Mouse (Mus musculus) hindbrain, postnatal 0 days (tissue): ENCODE measurements around the gene Nyap1. TPM values are rescaled to one million over a fixed set of nuclear protein-coding genes. Genes with fewer than 3 reads are reported as not detected.
"Not testable (repeated sequence)": the region's sequence is repeated elsewhere in the genome, so short reads cannot be mapped to it uniquely, and the experiment has no call there.

Experiments
- ATAC-seq: fragments of 200-750 bp; cut with Nextera tagmentation; 2 replicates; pipeline ENCODE4 v1.8.0; 2017; ENCODE audit warnings: mild to moderate bottlenecking, moderate TSS enrichment, moderate library complexity
- DNase-seq: peaks from one replicate; pipeline ENCODE4 v3.0.0-alpha.2; 2015; ENCODE audit warnings: low spot score
- H3K27ac ChIP-seq: fragments of 300-500 bp; sonication (generic); 2 replicates; pipeline ENCODE4 v1.5.1; 2014; ENCODE audit warnings: mild to moderate bottlenecking
- H3K27me3 ChIP-seq: fragments of 300-500 bp; sonication (generic); 2 replicates; pipeline ENCODE4 v1.6.1; 2014; ENCODE audit warnings: low read length, mixed read lengths; ENCODE audit not compliant: insufficient read depth
- H3K36me3 ChIP-seq: fragments of 300-500 bp; sonication (generic); 2 replicates; pipeline ENCODE4 v1.6.1; 2014; ENCODE audit warnings: low read length, mixed read lengths; ENCODE audit not compliant: insufficient read depth
- H3K4me1 ChIP-seq: fragments of 300-500 bp; sonication (generic); 2 replicates; pipeline ENCODE4 v1.6.1; 2014; ENCODE audit warnings: antibody characterized with exemption, low read length, mixed read lengths; ENCODE audit not compliant: insufficient read depth
- H3K4me2 ChIP-seq: fragments of 300-500 bp; sonication (generic); 2 replicates; pipeline ENCODE4 v1.6.1; 2014; ENCODE audit warnings: low read depth, mild to moderate bottlenecking, low read length, moderate library complexity, mixed read lengths
- H3K4me3 ChIP-seq: fragments of 300-500 bp; sonication (generic); 2 replicates; pipeline ENCODE4 v1.5.1; 2014; ENCODE audit warnings: low read length
- H3K9ac ChIP-seq: fragments of 300-500 bp; sonication (generic); replicated peaks from 2 replicates; pipeline ENCODE4 v1.6.1; 2014; ENCODE audit warnings: mild to moderate bottlenecking, low read length, moderate library complexity, mixed read lengths
- H3K9me3 ChIP-seq: fragments of 300-500 bp; sonication (generic); 2 replicates; pipeline ENCODE4 v1.6.1; 2016; ENCODE audit warnings: low read length, mixed read lengths
- CTCF ChIP-seq: IDR thresholded peaks from 2 replicates; pipeline ENCODE4 v1.5.1; 2016; ENCODE audit warnings: antibody characterized with exemption, control low read depth, low read depth
- WGBS: fragments of 180-500 bp; shearing (Covaris S2); extraction: QIAGEN DNeasy Blood & Tissue Kit; methylation state at CpG from one replicate; pipeline ENCODE4 v1.1.7; 2014; 5-methylcytosine and 5-hydroxymethylcytosine counted together
- polyA plus RNA-seq: library from polyadenylated mRNA; unstranded; fragments of >200 nt; fragmentation: Nextera tagmentation; extraction: Ambion mirVana; gene quantifications from 2 replicates; pipeline ENCODE4 v1.2.1, GENCODE M21; 2015
- total RNA-seq: library from RNA; depleted of rRNA; stranded (reverse); fragments of >200 nt; gene quantifications from 2 replicates; pipeline ENCODE4 v1.2.3, GENCODE M21; 2014

The Nyap1 gene
- total and polyA plus RNA-seq, 2 experiments from 2014 or later, result 33.2 to 192 TPM

DNA sequence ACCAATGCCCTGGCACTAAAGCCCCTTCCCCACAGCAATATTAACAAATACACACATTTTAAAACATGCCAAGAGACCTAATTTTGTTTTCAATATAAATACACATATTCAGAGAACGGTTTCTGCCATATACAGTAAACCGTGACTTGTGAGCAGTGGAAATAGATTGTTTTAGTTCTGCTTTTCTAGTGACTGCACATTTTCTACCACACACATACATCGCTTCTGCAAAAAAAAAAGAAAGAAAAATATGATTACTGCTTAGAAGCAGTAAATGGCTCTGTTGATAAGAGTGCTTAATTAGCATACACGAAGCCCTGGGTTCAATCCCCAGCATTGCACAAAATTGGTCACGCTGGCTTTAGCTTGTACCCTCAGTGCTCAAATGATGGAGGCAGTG is 17.6 kb downstream of the Nyap1 start:
- no peak for ATAC-seq
- TF ChIP-seq CTCF, result no peak
- Histone ChIP-seq H3K4me3 (no peak overlapping the region), H3K27ac (no peak overlapping the region), H3K27me3 (no peaks in the 10 kb centered on the region), H3K9ac (no peak overlapping the region), H3K4me1 (no peaks in the 10 kb centered on the region), H3K4me2 (no peak overlapping the region), H3K9me3 (no peaks in the 10 kb centered on the region), H3K36me3 (no peaks in the 10 kb centered on the region)
- no peak for DNase-seq
- WGBS, result 83% methylated on average over 5 of the region's 5 CpGs

DNA sequence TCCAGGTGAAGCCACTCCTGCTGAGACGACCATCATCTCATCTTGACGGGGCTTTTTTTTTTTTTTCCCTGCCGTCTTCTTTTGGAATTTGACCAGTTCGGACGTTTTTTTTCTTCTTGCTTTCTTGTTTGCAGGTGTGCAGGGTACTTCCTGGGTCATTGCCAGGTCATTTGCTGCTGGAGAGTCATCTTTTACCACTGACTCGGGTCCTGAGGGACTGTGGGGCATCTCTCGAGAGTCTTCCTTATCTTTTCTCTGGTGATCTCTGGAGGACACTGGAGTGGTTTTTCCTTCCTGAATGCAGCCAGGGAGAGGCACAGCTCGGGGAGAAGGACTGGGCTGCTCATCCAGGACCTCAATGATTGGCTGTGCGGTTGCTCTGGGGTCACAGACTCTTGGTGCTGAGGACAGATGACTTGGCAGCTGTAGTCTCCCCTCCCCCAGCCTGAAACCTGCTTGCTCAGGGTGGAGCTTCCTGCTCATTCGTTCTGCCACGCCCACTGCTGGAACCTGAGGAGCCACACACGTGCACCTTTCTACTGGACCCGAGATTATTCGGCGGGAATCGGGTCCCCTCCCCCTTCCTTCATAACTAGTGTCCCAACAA is 20.7 kb downstream of the Nyap1 start:
- not testable (repeated sequence) for H3K4me3 ChIP-seq, H3K27ac ChIP-seq, H3K36me3 ChIP-seq, DNase-seq, H3K9ac ChIP-seq, H3K9me3 ChIP-seq, H3K27me3 ChIP-seq, ATAC-seq, H3K4me1 ChIP-seq
- WGBS, result 24% methylated on average over 10 of the region's 16 CpGs
- 0 out of 2 replicates have a peak overlapping the region, but pooled peaks have one; percentile 7 for H3K4me2 ChIP-seq

DNA sequence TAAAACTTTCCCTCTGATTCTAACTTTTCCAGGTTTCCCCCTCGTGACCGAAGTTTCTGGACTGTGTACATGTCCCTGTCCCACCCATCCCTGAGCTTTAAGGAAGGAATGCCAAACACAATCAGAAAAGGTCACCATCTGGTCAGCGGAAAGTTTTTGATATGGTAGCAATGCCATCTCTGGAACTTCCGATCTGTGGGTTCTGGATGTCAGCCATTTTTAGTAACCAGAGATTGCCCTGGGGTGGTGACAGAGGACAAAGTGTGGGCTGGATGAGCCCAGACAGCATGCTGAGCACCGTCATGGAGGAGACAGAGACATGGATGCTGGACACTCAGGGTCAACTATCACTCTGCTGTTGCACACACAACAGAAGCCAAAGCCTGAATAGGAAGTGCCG is 22.3 kb downstream of the Nyap1 start:
- Histone ChIP-seq H3K9me3 (no peaks in the 10 kb centered on the region), H3K27ac (no peak overlapping the region), H3K9ac (no peak overlapping the region), H3K27me3 (no peaks in the 10 kb centered on the region), H3K4me3 (no peak overlapping the region), H3K4me2 (no peak overlapping the region), H3K4me1 (no peaks in the 10 kb centered on the region), H3K36me3 (no peaks in the 10 kb centered on the region)
- ATAC-seq (no peak), DNase-seq (no peak)
- 90% methylated on average over 6 of the region's 6 CpGs for WGBS
- no peak for TF ChIP-seq CTCF

DNA sequence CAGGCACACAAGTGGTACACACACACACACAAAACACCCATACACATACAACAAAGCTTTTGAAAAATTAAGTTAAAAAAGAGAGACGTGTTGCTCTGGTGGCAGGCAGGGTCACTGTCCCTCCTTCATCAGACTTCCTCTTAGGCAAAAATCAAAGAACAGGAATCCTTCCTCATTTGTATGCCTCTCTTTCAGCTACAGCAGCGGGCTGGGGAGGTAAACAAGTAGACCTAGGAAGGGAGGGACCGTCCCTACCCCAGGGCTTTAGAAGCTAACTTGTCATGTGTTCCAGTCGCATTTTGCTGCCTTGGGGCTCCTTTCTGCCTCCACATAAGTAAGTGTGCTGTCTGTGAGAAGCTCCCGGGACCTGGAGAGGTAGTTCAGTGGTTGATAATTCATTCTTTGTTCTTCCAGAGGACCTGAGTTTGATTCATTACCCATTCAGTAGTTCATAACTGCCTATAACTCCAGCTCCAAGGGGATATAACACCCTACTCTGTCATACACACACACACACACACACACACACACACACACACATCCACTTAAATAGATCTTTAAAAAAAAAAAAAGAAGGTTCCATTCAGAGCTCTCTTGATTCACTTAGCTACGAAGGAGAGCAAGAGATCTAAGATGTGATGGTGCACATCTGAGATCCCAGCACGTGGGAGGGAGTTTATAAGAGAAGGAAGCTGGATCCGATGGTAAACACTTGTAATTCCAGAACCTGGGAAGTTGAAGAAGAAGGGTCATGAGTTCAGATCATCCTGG is 23.2 kb downstream of the Nyap1 start:
- 58% methylated on average over 8 of the region's 8 CpGs for WGBS
- Histone ChIP-seq H3K9ac (no peak overlapping the region), H3K36me3 (no peaks in the 10 kb centered on the region), H3K27ac (no peak overlapping the region), H3K9me3 (no peaks in the 10 kb centered on the region), H3K4me2 (no peak overlapping the region), H3K4me3 (no peak overlapping the region), H3K27me3 (no peaks in the 10 kb centered on the region), H3K4me1 (no peaks in the 10 kb centered on the region)
- DNase-seq, result no peak
- TF ChIP-seq CTCF, result no peak
- ATAC-seq, result no peak

DNA sequence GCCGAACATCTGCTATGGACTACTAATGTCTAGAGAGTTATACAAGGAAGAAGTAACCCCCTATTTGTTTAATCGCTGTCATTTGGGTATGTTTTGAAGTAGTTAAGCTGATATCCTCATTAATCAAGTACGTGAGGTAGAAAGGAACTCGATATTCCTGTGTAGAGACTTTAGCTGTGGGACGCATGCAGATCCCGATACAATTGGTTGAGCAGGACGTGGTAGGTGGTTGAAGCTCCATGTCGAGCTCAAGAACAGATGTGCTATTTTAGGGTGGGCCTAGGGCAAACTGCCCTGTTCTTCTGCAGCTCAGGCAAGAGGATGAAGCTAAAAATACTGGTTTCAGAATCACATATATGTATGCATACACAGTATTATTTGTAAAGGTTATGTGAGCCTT is 25.7 kb downstream of the Nyap1 start:
- H3K27ac ChIP-seq, result no peak overlapping the region
- no peaks in the 10 kb centered on the region for H3K36me3 ChIP-seq
- H3K27me3 ChIP-seq, result no peaks in the 10 kb centered on the region
- H3K4me1 ChIP-seq, result no peaks in the 10 kb centered on the region
- no peak for TF ChIP-seq CTCF
- 79% methylated on average over 8 of the region's 8 CpGs for WGBS
- no peak overlapping the region for H3K4me3 ChIP-seq
- no peak for ATAC-seq
- DNase-seq, result no peak
- no peaks in the 10 kb centered on the region for H3K9me3 ChIP-seq
- H3K9ac ChIP-seq, result no peak overlapping the region
- H3K4me2 ChIP-seq, result no peak overlapping the region

DNA sequence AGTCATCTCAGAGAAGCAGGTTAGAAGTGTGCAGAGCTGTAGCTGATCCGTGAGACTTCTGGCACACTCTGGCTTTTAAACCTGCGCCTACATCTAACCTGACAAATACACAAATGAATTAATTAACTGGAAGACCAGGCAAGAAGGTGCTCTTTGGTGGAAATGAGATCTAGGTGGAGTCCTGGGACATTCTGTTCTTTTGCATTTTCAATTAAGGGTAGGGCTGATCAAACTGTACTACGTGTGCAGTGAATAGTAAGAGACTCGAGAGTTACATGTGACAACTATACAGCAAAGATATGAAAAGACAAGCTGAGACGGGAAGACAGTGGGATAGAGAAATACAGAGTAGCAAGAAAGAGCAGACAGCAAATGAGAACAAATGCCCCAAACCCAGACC is 28.0 kb downstream of the Nyap1 start:
- ATAC-seq, result no peak
- no peak for TF ChIP-seq CTCF
- Histone ChIP-seq H3K27me3 (no peaks in the 10 kb centered on the region), H3K9ac (no peak overlapping the region), H3K36me3 (no peaks in the 10 kb centered on the region), H3K27ac (no peak overlapping the region), H3K4me1 (no peaks in the 10 kb centered on the region), H3K4me2 (no peak overlapping the region), H3K9me3 (no peaks in the 10 kb centered on the region), H3K4me3 (no peak overlapping the region)
- DNase-seq, result no peak
- 83% methylated on average over 5 of the region's 5 CpGs for WGBS

DNA sequence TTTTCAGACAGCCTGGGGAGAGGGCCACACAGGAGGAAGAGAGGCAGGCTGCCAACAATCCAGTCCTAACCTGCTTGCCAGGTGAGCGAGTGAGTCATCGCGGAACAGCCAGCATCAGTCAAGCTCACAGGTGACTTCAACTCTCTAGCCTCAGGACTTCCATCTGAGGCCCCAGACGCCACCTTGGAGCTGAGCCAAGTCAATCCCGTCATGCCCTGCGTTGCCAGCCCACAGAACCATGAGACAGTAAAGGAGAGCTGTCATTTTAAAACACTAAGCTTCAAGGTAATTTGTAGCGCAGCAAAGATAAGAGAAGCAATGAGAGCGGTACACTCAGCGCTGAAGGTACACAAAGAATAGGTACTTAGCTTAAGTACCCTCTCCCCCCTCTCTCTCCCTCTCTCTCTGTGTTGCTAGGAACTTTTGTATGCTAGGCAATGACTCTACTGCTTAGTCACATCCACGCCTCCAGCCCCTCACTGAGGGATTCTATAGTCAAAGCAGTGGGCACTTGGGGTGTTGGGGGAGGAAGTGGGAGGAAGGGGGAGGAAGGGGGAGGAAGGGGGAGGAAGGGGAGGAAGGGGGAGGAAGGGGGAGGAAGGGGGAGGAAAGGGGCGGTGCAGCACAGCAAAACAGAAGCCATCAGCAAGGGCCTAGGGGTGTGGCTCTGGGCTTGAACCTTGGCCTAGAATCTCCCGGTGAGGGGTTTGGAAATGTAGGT is 34.3 kb downstream of the Nyap1 start:
- Histone ChIP-seq H3K27me3 (no peaks in the 10 kb centered on the region), H3K4me1 (peaks cover 3% of the 10 kb centered on the region; the same call in 1 of the 2 replicates), H3K27ac (no peak overlapping the region), H3K9ac (no peak overlapping the region), H3K9me3 (no peaks in the 10 kb centered on the region), H3K4me2 (peak overlapping the region; percentile 21; the same call in 1 of the 2 replicates), H3K4me3 (no peak overlapping the region), H3K36me3 (no peaks in the 10 kb centered on the region)
- ATAC-seq (no peak), DNase-seq (peak; percentile 68)
- TF ChIP-seq CTCF, result no peak
- WGBS, result 45% methylated on average over 12 of the region's 12 CpGs
